Mouse (Mus musculus) bone marrow, adult 2 months (tissue): ENCODE results near the gene Cebpb.

Source experiments
- CTCF ChIP-seq: fragments of 200-500 bp; IDR thresholded peaks from 2 replicates; pipeline ENCODE4 v1.5.1; 2011; ENCODE audit warnings: low read length, control low read depth; ENCODE audit not compliant: control insufficient read depth, insufficient read depth
- POLR2A ChIP-seq: fragments of 200-500 bp; IDR thresholded peaks from 2 replicates; pipeline ENCODE4 v1.6.1; 2011; ENCODE audit warnings: low read depth, mild to moderate bottlenecking, control low read depth, low read length, borderline replicate concordance; ENCODE audit not compliant: control insufficient read depth

DNA sequence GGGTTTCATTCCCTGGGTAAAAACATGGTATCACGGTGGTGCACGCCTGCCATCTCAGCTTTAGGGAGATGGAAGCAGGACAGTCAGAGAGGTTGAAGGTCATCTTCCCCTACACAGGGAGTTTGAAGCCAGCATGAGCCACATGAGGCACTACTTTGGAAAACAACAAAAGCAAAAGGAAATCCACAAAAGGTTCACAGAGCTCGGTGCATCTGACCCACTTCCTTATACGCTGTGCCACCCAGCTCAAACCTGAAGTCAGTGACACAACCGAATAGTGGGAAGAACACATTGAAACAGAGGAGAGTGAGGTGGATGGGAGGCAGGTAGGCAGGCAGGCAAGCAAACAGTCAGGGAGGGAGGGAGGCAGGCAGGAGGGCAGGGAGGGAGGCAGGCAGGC is 12.8 kb downstream of the Cebpb start:
- TF ChIP-seq CTCF (no peak), POLR2A (no peak)
